Mouse (Mus musculus) activated CD4-positive, CD25-positive, alpha-beta regulatory T cell, adult 4 months (primary cell): Measurements from ENCODE around the gene Olfr1392. TPM values are rescaled to one million over a fixed set of nuclear protein-coding genes. Genes with fewer than 3 reads are reported as not detected.
A peak's percentile ranks its signal among the peaks of the same experiment; 100 is the strongest.
"Not testable (repeated sequence)": the region's sequence is repeated elsewhere in the genome, so short reads cannot be mapped to it uniquely, and the experiment has no call there.

ENCODE experiments used
- ATAC-seq: one replicate; pipeline ENCODE4 v1.8.0; 2017
- polyA plus RNA-seq, 2 experiments: library from polyadenylated mRNA; unstranded; fragments of 100-300 nt; shearing (Covaris generic); gene quantifications; one replicate each; pipeline ENCODE4 v1.2.1; 2017

Olfr1392 gene
- not detected for polyA plus RNA-seq

DNA sequence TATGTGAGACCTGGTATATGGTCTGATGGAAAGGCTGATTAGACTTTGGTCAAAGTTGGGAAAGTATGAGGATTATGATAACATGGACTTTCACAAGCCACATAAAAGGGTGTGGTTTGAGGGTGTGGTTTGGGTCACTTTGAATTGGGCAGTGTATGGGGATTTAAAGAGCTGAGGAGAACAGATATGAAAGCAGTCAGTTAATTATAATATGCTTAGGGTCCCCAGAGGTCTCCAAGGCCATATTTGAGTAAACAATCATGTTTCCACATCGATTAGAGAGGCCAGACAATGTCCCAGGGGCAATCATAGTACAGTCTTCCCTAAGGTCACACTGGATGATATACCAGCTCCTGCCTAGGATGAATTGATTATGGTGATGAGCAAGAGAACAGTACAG lies at the start of gene Olfr1392:
Olfr1392 (plus strand) TSS at position 301 of the 400 bp plus-strand sequence.
- not testable (repeated sequence) for ATAC-seq

DNA sequence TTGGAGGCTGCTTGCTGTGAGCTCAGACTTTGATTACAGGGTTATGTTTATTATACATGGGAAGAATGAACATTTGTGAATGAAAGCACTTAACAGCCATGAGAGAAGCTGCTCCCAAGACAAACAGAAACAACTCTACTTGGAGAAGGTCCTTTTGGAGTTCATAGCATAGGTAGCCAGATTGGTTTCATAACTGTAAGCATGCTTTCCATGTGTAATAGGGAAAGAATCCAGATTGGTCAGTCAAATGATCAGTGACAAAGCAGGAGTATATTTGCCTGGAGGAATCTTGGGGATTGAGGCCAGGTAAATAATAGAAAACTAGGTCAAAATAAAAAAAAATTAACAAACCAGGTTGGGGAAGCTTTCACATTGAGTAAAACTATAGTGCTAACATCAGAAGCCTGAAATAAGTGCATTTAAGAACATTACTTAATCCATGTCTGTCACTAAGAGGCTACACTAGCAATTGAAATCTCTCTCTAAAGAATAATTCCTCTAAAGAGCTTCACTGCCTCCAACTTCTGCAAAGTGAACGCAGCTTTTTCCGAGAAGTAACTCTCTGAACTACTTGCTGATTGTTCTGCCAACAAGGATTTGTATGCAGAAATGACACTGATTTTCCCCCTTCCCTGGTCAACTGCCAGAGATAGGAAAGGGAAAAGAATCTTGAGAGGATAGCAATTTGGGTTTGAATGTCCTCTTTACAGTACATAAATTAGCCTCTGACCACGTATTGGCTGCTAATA lies 49.4 kb upstream of the Olfr1392 start:
- no peak for ATAC-seq

DNA sequence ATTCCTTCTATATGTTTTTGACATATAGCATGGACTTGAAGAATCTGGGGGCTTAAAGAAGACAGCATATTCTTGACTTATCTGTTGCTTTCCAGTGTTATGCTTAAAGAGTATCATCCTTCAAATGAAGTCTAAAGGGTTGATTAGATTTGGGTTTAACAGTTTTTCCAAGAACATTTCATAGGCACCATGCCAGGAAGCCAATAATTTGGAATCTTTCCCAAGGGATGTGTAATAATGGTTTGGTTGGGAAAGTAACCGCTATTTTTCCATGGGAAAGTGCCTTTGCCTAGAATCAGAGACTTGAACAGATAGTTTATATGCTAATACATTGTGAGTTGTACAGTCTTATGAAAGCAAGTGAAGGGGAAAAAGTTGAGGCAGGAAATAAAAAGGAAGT lies 48.2 kb upstream of the Olfr1392 start:
- no peak for ATAC-seq

DNA sequence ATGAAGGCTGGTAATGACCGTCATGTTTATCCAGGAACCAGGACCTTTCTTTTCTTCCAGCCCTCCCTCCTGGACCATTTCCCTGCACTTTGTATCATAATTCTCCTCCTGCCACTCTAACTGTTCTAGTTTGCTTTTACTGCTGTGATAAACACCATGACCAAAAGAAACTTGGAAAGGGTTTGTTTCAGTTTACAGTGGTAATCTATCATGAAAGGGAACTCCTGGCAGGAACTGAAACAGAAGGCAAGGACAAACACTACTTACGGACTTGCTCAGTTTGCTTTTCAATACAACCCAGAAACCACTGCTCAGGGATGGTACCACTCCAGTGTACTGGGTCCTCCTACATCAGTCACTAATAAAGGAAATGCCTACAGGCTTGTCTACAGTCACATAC lies 47.5 kb upstream of the Olfr1392 start:
- no peak for ATAC-seq

DNA sequence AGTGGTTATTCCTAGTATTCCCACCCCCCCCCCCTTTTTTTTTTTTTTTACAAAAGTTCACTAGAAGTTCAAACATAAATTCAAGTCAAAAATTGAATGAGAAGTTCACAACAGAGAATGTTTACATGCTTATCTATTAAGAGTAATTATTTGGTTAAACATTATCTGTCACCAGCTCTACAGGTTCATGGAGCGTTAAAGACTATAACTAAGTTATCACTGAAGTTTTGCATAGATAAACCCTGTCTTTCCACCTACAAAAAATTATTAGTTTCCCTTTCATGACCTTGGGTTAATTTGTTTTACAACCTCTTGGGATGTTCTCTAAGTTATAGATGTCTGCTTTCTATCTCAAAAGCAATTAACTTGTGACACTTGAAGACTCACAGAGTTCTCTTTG lies 44.8 kb upstream of the Olfr1392 start:
- ATAC-seq = no peak

DNA sequence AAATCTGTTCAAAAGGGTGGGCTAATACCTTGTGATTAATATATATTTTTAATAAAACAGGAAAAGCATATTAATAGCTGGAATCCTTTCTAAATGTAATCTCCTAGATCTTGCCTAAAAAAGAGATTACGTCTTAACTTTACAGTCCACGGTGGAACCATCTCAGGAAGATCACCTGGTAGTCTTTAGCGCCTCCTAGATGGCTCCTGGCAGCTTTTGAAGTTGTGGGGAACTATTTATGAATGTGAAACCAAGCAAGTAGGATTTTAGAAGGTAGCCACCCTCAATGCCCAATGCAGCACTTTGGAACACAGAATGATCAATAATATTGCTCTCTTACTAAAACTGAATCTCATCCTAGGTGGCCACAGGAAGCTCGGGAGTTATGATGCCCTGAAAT lies 44.2 kb upstream of the Olfr1392 start:
- no peak for ATAC-seq

DNA sequence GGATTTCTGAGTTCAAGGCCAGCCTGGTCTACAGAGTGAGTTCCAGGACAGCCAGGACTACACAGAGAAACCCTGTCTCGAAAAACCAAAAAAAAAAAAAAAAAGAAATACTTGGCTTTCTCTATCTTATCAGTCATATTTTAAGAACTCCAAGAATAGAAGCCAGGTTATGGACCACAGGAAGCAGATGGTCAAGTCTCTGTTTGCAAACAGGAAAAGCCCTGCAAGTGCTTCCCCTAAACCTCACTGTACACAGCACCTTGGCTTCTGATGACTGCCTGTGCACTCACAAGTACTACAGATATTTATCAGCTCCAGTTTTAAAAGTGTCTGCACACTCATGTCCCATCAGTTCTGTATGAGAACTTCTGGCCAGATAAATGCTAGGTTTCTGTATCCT lies 43.6 kb upstream of the Olfr1392 start:
- ATAC-seq = no peak

DNA sequence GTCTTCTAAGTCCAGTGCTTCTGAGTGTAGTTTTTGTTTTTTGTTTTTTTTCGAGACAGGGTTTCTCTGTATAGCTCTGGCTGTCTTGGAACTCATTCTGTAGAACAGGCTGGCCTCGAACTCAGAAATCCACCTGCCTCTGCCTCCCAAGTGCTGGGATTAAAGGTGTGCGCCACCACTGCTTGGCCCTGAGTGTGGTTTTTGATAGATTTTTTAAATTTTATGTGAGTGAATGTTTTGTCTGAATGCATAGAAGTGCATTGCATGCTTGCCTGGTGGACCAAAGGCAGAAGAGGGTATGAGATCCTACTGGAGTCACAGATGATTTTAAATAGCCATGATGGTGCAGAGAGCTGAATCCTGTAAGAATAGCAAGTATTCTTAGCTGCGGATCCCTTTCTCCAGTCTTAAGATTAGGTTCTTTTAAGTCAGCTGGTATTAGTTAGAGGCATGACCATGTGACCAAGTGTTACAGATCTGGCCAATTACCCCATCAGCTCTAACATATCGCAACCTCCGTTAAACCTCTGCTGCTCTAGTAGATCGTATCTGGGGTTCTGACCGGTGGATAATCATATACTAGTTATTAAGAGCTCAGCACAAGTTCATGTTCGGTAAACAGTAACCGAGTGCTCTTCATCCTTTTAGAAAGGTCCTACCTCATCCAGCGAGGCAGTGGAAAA lies 42.0 kb upstream of the Olfr1392 start:
- ATAC-seq = no peak

DNA sequence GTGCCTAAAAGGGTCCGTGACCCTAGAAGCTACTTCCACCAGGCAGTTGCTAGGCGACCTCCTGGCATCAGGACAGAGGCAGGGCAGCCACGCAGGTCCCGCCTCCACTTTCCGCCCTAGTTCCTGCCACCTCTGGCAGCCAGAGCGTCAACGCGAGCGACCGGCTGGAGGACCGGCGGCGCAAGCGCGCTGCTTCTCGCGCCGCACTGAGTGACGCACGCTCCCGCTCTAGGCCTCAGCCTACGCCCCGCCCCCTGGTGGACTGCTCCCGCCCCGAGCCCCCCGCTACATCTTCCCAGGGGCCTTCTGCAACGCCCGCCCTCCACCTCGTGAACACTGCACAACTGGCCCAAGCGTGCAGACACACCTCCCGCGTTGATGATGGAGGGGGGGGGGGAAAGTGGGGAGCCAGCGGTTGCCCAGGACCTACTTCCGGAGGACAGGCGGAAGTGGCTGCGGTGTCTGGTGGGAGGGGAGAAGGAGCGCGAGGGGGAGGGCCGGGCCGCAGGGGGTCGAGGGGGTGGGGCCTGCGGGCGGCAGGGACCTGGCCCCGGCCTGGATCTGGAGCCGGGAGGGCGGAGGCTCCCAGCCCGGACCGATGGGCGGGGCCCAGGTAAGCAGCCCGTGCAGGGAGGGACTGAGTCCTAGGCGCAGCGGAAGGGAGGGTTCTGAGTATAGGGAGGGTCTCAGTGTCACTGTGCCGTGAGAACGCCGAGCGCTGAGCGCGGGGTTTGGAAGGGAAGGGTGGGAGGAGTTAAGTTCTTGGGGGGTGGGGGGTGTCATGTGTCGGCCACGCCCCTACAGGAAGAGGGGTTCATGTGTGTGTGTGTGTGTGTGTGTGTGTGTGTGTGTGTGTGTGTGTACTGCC lies 41.1 kb upstream of the Olfr1392 start, which contains the start of gene Mgat1:
Mgat1 (plus strand) TSS at position 465 of the 868 bp plus-strand sequence.
- peak; percentile 67 for ATAC-seq

DNA sequence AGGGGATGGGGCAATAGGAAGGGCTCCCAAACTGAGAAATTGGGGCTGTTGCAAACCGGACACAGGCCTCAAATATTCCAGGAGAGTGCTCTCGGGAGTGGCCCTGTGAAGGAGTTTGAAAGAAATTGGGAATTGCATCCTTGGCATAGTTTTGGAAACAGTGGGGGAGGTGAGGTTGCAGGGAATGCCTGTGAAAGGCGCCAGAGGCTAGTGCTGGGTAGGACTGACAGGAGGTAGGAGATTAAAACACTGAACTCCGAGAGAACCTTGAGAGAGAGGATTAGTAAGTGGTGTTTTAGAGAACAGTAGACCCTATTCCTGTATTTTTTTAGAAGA lies 40.5 kb upstream of the Olfr1392 start:
- no peak for ATAC-seq

DNA sequence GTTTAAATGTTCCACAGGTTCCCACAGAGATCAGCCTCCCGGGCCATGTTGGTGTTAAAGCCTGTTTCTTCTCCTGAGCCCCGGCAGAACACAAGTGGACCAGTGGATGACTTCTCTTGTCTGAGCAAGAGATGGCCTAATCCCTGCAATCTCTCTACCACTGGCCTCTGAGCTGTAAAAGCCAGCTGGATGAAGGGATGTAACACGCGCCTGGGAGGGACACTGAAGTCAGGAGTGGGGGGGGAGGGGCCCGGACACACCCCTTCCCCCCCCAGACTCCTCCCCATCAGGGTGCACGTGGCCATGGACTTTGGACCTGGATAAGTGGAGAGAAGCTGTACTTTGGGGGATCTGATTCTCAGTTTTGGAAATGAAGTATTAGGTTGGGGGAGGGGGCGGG lies 39.9 kb upstream of the Olfr1392 start:
- no peak for ATAC-seq

DNA sequence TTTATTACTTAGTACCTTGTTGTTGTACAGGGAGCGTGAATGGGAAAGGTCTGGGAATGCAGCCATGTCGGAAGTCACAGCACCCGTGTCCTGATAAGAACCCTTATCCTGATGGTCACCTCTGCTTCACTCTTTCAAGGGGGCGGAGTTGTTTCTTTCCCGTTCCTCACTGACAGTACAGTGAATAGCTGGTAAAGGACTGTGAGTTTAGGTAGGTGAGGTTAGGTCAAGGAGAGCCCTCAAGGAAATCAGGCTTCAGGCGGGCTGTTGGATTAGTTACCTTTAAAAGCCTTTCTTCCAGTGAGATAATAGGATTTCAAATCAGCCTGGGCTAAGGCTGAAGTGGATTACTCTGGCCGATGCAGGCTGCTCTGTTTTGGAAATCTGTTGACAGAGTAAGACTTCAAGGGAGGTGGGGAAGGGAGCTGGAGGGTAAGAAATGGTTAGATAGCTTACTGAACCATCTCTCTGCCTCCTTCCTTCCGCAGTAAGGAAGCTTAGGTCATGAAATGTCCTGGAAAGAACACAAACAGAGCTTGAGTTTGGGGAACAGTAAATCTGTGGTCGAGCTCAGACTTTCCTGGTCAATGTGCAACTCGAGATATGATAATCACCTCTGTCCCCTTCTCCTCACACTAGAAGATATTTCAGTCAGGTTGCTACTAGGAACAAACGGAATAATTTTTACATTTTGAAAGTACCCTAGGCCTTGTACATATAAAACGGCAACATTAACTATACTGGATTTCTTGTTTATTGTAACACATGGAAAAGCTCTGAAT lies 39.3 kb upstream of the Olfr1392 start:
- ATAC-seq = no peak

DNA sequence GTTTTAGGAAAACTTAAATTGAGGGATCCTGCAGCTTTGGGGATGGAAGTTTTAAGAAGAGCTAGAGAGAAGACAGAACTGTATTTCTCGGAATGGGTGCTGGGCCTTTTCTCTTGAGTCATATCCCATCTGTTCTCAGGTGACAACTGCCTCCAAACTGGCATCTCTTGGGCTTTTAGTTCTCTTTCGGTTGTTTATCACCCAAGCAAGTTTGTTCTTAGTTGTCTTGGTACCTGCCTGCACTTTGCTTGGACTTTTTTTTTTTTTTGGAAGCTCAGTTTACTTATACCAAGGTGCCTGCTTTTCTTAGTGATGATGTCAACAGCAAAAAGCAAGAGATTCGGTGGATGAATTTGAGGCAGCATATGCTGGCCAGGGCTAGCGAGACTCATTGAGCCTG lies 38.6 kb upstream of the Olfr1392 start:
- no peak for ATAC-seq

DNA sequence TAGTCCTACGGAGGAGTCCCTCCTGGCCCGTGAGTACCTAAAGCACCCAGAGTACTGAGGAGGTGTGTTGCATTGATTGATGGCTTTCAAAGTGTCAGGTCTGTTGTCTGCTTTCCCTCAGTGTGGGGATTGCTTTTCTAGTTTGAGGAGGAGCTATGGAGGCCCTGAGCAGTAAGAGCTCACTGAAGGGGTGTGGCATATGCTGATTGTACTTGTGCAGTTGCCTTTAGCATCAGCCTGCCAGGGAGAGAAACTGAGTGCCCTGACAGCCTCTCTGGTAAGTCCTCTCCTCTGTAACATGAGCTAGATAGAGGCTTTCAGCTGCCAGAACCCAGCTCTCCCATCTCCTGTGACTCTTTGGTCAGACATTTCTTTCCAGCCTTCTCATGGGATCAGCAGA lies 37.8 kb upstream of the Olfr1392 start:
- ATAC-seq = peak; percentile 4

DNA sequence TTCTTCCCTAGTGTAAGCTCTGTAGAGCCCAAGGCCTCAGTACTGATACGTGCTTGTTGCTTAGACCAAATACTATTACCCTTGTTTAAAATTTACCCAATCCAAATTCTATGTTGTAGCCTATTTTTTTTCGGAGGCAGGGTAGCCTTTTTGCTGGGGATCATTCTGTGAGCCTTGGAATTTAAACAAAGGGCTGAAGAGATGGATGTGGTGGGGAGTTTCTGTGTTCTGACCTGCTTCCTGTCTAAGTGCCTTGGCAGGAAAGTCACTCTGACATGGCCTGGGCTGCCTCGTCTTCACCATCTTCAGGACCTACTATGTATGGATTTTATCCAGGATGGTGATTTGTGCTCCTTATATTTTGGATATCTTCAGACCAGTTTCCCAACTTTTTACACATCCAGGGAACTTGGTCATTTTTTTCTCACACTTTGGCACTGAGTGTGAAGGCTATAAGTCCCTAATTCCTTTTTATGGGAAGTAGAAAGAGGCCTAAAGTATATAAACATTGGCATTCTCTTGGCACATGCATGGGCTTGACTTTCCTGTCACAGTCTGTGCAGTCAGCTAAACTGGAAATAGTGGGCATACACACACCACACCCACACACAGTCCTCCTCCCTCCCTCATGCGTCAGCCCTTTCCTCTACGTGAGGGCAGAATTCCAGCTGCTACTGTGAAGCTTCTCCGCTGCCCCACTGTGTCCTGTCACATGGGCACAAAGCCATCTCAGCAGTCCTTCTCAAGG lies 36.7 kb upstream of the Olfr1392 start:
- ATAC-seq = peak; percentile 12

DNA sequence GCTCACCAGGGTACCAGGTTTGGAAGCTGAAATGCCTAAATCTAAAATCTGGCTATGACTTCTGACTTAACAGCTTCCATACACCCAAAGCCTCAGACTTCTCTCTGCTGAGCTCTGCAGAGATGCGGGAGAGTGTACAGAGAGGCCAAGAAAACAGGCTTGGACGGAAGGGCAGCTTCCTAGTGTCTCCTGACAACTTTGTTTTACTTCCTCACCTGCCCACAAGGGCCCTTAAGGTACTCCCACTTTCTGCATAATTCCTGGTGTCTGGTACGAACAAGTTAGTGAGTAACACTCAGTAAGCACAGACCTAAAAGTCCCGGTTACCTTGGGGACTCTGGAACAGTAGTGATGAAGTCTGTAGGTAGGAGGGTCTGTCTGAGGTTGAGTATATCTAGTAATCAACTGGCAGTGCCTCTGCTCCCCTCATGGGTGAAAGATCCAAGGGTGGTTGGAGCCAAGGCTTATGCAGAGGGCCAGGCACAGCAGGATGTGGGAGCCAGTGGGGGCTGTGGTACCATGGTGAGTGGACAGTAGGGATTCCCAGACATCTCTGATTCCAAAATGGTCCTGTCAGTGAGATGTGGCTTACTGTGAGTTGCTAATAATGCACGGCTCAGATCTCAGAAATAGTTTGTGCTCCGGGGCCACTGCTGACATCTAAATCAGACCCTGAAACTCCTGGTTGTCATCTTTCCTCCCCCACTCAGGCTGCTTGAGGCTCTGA lies 35.9 kb upstream of the Olfr1392 start:
- no peak for ATAC-seq

DNA sequence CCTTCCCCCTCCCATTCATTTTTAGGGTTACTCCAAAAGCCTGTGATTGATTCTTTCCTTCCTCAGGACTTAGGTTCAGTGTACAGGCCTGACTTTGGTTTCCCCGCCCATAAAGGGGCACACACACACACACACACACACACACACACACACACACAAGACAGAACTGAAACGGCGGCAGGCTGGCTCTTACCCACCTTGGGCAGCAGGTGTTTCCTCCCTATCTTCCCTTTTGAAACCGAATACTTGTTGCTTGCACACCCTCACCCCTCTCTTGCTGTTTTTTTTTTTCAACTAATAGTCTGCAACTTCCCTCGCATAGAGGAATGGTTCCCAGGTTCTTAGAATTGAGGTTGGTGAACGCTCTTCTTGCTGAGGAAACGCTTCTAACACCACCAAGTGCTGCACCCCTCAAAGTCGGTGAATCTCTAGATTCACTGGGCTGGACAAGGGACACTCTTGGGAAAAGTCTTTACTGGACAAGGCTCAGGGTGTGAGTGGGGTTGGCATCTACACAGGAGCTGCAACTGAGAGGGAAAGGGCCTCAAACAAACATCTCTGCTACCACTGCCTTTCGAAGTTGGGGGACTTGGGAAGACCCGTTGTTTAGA lies 35.2 kb upstream of the Olfr1392 start:
- ATAC-seq = peak; percentile 48

DNA sequence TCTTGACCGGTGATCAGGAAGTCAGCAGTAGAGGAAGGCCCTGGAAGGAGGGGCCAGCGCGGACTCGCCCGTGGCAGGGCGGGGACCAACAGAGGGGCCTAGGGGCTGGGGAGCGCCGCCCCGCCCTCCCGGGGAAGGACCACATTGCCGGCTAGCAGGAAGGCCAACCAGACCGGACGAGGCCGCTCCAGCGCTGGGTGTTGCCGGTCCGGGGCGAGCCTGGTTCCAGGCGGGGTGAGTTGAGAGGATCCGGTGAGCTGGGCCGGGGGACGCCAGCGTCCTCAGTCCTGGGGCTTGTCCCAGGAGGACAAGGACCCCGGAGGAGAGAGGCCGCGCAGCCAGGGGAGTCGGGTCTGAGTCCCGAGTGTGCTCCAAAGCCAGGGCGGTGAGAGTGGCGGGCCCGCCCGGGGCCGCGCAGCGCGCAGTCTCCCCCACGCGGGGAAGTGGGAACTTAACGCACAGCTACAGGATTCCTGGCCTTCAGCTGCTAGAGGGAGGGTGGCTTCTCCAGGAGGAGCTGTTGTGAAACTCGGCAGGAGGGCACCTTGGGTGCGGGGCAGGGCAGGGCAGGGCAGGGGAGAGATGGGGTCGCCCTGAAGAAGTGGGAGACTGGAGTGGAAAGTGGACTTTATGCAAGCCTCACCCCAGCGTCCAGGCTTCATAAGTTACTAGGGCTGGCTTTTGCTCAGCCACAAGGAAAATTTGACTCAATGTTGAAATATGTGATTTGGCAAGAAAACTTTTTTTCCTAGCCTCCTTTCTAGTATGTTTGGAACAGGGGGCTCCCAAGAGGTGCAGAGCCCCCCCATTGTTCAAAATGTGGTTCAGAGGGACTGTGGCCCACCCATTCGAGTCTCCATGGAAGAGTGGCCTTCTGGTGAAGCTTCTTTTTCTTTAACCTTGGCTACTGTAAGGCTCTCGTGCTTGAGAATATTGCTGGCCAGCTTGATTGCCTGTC lies 34.4 kb upstream of the Olfr1392 start:
- ATAC-seq = peak; percentile 20

DNA sequence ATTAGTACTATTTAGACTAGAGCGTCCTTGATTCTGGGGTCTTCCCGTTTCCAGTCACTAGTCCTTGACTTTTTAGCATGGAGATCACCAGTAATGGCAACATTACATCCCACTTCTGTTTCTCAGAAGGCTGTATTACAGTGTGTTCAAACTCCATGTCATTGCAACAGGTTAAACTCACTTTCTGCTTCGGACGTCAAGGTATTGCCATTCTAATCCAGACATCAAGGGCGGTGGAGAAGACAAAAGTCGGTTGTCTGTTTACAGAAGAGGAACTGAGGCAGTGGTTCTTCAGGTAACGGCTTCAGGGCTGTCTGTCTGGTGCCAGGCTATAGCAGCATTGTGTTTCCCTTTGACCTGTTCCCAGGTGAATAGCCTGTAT lies 33.7 kb upstream of the Olfr1392 start:
- no peak for ATAC-seq

DNA sequence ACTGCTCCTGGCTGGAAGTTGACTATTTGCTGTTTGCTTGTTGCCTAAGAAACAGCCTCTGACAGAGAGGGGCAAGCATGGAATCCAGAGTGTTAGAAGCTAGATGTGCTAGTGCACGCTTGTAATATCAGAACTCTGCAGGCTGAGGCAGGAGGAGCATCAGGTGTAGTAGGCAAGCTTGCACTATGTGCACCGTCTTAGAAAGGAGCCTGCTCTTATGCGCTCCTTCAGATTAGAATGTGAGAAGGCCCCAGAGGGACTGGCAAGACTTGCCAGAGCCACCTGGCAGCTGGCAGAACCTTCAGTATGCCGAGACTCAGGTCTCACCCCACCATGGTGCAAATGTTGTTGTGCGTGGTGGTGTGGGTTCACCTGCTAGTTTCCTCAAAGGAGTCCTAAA lies 33.0 kb upstream of the Olfr1392 start:
- ATAC-seq = no peak
